Mouse (Mus musculus) layer of hippocampus, adult 9-10 months (tissue): Measurements from ENCODE around the gene Tomm7.
A peak's percentile ranks its signal among the peaks of the same experiment; 100 is the strongest.
"Not testable (repeated sequence)": the region's sequence is repeated elsewhere in the genome, so short reads cannot be mapped to it uniquely, and the experiment has no call there.

Experiments
- DNase-seq: peaks from one replicate; pipeline ENCODE4 v3.0.0; 2022; ENCODE audit warnings: low spot score

Gene Tomm7

DNA sequence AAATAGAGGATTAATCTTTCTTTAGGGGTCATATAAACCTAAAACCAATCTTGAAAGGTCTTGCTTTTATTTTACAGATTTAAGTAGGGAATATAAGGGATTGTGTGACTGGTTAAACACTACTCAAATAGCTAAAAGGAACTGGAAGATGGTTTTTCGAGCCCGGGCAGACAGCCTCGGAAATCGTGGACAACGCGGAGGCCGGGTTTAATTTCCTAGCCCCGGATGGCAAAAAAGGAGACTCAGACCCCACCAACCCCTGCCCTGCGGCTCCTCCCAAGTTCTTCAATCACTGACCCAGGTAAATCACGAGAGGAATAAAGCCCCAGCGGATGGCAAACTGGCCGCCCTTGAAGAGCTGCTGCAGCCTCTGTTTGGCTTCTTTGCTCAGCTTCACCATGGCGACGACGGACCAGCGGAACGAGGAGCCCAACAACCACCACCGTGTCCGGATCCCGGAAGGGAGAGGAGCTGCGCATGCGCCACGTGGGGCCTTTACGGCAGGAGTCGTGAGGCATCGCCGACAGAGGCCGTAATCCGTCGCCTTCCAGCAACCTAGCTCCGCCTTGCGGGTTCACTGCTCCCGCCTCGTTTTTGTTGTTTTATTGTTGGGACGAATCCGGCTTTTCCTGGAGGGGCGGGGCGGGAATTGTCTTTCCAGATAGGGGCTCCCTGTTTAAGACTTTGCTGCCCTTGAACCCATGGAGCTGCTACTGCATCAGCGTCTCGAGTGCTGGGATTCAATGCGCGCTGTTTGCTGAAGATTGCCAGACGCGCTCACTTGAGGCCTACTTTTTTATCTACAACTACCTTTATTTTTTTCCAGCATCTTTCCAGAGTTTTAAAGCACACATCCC, at the start of gene Tomm7:
Tomm7 (minus strand) TSS at position 488 of the 857 bp plus-strand sequence.
- peak; percentile 90 for DNase-seq

DNA sequence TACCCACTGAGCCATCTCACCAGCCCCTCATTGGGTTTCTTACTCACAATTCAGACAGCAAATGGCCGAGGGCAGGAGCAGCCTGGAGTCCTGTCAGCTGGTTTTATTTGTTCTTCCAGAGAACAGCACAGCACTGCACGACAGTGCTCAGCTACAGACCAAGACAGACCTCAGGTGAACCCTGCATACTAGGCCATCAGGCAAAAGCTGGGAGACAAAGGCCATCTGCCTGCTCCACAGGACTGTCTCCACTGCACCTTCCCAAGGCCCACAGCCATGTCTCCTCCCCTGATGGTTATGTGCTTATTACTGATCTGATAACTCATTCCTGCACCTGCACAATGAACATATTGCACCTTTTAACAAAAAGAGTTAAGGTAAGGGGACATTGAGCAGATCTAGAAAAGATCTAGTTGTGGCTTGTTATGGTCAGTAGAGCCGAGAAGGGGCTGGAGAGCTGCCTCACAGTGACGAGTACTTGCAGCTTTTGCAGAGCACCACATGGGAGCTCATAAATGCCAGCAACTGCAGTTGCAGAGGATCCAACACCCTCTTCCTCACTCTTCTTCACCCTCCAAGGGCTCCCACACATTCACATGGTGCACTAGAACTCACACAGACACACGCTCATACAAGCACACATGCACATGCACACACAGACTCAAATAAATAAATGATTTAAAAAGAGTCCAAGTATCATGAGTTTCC, 49.3 kb upstream of the Tomm7 start:
- DNase-seq, result no peak

DNA sequence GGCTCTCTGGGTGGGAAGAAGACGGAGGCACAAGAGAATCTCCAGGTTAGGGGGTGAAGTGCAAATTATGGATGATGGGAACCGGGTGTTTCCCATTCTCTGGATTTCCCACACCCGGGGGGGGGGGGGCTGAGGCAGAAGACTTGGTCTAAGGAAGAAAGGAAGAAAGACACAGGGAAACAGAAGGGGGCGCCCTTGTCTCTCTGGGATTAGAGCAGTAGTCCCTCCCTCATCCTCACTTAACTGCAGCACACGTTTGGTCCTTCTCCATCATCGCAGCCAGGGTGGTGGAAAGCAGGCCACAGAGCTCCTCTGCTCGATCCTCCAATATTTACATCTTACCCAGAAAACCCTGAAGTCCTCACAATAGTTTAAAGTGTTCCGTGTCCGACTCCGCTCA, 46.8 kb upstream of the Tomm7 start:
- peak; percentile 33 for DNase-seq

DNA sequence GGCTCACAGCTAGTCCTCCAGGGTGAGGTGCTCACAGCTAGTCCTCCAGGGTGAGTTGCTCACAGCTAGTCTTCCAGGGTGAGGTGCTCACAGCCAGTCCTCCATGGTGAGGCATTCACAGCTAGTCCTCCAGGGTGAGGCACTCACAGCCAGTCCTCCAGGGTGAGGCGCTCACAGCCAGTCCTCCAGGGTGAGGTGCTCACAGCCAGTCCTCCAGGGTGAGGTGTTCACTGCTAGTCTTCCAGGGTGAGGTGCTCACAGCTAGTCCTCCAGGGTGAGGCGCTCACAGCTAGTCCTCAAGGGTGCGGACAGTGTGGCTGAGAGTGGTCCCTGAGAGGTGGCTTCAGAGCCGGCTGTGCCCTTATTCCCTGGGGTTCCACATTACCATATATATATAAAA, 45.5 kb upstream of the Tomm7 start:
- DNase-seq, result no peak

DNA sequence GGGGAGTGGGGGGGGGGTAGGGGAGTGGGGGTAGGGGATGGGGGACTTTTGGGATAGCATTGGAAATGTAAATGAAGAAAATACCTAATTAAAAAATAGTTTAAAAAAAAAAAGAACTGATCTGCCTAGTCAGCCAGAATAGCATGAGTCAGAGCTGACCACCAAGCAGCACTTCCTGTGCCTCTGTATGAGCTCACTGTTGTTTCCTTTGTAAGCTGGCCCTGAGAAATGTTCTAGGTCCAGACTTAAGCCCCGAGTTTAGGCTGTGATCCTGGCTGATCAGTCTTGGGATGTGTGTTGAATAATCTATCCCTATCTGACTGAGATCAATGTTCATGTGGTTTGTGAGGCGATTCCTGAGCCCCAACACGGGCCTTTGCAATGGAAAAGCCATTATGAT, 43.1 kb upstream of the Tomm7 start:
- no peak for DNase-seq

DNA sequence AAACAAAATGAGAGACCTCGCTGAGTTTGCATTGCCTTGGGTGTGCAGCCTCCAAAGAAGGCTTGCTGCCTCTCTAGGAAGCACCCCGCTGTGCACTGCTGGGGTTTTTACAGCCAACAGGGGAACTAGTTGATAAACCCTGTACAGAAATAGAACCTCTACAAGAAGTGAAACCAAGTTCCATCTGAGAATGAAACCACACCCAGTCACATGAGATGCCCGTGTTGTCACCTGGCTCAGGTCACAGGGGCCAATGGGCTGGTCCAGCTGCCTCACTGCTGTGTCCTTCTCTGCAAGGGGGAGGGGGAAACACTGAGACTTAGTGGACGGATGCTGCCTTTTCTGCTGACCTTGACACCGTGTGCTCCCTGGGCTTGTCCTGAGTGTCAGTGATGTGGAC, 30.5 kb upstream of the Tomm7 start:
- DNase-seq, result no peak

DNA sequence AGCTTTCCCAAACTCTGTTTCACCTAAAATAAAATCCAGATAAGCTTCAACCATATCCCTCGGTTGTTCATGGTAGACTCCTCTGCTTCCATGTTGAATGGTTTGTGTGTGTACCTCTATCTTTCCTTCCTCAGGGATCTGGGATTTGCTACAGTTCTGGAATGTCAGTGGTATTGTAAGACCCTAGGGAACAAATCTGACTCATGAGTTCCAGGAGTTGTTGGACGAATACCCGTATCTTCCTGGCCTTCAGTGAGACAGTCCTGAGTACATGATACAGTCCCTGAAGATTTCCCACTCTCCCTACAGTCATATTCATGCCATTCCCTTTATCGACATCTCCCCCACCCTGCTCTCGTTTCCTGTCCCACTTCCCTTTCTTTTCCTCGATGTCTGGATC, 28.6 kb upstream of the Tomm7 start:
- no peak for DNase-seq

DNA sequence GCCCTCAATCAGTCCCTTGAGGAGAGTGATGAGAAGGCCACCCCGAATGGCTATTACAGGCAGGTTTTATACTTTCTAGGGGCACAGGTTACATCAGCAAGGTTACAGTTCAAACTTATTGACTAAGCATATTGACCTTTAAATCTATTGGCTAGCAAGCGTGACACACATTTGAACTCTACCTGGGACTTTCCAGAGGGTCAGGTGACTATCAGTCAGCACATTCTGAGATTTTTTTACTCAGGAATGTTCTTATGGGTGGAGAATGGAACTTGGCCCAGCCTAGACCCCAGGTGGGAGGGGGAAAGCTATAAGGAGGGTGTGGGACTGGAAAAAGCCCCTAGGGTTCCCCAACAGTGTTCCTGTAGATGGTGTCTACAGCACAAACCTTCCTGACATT, 27.4 kb upstream of the Tomm7 start:
- not testable (repeated sequence) for DNase-seq

DNA sequence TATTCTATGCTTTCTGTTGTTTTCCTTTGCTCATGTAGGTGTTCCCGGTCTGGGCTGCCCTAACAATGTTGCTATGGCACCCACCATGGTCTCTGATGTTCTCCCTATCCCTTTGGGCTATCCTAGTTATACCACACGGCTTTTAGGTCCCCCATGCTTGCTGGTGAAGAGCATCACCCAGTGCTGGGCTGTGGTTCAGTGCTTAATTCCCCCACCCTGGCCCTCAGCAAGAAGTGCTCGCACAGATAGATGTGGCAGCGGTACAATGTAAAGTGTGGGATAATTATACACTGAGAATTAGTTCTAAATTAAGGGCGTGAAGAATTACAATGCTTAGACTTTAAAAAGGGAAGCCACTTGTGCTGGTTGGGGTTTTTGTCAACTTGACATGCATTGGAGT, 22.0 kb upstream of the Tomm7 start:
- no peak for DNase-seq

DNA sequence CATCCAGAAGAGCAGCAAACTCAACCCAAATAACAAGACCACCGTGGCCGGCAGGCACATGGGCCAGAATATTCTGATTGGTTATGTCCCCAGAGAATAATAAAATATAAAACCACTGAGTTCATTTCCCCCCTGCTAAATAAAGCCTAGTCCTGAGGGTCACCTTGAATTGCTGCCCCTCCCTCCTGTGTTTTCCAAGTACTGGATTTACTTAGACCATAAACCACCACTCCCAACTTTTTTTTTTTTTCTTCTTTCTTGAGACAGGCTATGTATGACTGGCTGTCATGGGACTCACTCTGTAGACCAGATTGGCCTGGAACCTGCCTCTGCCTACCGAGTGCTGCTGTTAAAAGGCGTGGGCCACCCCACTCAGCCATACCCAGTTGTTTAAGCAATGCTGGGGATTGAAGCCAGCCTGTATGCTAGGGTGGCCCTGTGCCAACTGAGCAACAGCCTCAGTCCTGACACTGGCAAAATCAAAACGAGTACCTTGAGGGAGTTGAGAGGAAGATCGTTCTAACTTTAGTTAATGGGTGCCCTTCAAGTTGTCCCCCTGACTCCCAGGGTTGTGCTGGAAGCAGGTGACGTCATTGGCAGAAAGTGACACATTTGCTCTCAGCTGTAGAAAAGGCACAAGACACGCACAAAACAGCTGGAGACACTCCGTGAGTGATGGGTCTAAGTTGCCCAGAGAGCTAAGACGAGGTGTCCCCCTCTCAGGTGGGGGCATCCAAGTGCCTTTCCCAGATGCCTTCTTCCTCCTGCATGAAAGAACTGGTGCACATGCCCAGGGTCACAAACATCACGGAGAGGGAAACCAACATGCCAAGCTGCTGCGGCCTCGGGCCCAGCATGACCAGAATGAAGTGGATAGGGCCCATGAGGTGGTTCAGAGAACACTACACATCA, 20.3 kb upstream of the Tomm7 start:
- DNase-seq, result no peak

DNA sequence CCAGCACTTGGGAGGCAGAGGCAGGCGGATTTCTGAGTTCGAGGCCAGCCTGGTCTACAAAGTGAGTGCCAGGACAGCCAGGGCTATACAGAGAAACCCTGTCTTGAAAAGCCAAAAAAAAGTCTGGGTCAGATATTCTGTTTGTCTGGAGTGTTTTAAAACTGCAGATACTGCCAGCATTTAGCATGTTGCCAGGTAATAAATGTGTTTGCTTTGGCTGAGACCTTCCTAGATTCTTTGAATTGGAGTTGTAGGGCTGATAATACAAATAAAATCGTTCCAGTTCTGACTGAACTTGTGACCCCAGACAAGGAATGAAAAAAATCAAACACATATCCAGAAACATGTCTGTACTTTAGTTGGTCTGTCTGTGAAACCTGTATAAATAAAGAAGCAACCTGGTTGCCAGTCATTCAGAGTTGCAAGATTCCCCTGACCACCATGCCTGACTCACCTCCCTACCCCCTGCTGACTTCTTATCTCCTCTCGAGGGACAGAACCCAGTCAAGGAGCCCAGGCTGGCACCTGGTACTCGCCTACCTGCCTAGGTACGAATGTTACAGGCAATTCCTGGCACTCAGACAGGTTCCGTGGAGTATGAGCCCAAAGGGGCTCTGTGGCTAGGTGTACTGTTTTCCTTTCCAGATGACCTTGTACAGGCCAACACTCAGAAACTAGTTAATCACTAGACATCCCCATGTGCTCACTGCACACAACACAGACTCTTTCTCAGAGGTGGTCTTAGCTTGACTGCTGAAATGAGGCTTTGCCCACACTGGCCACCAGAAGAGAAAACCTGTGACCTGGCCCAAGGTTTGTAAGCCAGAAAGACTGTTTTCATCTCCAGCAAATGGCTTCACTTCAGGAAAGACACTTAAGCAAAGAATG, 19.4 kb upstream of the Tomm7 start:
- no peak for DNase-seq

DNA sequence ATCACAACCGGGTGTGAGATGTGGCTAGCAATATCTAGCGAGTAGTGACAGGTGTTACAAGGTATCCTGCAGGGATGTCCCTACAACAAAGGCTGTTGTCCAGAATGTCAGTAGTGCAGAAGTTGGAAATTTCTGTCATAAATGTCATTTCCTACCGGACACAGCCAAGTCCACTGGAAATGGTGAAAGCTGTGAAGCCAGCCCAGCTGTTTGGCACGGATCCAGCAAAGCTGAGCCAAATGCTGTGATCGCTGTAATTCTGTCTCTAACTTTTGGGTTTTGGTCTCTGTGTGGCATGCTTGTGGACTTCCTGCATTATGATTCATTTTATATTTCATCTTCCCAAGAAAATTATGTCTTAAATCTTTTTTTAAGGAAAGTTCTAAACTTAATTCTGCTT, 18.3 kb upstream of the Tomm7 start:
- DNase-seq, result no peak

DNA sequence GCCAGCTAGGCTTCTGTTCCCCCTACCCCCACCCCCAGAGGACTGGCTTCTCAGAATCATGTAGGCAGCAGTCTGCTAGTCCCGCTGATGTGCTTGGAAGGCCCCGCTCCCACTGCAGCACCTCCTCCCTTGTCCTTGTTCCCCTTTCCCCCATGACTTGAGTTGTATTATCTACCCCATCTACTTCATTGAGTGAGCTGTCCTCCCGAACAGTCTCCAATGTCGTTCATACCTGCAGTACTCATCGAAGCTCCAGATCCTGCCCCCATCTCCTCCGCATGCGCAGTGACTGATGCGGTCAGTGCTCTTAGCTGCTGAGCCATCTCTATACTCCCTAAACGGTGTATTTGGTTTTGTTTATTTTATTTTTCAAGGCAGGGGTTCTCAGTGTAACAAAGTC, 17.8 kb upstream of the Tomm7 start:
- no peak for DNase-seq

DNA sequence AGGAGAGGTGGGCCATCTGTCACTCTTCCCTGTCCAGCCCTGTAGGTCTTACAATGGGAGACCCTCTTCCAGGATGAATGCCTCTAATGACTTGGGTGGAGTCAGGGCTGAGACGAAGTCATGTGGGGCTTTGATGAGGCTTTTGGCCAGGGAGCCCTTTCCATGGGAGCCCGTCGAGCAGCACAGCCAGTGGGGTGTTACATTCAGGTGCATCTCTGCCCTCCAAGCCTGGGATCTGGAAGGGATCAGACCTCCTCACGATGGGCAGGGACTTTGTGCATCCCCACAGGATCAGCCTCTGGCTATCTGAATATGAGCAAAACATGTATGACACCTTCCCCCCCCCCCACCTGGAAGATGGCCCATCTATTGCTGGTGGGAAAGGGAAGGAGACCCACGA, 15.9 kb upstream of the Tomm7 start:
- no peak for DNase-seq

DNA sequence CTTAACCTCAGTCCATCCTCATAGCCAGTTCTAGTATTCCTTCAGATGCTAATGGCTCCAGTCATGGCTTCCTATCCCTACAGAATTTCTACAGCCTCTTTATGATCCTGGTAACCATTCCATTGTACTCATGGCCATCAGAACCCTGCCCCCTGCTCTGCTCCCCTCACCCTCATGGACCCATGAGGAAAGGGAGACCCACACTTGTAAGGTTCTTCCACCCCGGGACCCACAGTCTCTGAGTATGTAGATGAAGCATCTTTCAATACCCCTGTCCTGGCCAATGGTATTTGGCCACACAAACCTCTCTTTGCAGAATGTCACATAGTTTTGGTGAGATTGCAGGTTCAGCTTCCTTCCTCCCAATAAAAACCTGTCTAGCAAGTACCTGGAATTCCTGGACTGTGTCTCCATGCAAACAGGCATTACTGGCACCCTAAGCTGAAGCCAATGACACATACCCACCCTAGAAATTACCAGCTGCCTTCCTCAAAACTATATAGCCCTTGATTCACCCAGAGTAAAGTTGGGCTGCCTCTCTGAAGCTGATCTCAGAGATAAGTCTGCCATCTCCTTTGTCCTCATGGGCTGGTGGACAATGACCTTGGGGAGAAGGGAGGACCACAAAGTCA, 15.2 kb upstream of the Tomm7 start:
- no peak for DNase-seq

DNA sequence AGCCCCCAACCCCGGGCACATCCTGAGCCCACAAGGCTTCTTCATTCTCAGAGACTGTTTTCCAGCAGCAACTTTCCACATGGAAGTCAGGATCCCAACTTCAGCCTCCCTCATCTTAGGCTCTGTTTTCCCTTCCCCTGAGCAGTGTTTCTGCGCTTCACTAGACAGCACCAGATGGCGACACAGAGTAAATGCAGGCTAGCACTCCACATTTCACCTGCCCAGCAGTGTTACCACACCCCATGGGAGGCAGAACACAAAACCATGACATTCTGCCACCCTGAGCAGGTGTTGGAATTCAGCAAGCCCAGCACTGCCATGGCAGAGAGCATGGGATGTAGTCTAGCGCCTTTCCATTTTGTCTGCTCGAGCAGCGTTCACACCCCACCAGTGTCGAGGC, 14.7 kb upstream of the Tomm7 start:
- DNase-seq, result no peak

DNA sequence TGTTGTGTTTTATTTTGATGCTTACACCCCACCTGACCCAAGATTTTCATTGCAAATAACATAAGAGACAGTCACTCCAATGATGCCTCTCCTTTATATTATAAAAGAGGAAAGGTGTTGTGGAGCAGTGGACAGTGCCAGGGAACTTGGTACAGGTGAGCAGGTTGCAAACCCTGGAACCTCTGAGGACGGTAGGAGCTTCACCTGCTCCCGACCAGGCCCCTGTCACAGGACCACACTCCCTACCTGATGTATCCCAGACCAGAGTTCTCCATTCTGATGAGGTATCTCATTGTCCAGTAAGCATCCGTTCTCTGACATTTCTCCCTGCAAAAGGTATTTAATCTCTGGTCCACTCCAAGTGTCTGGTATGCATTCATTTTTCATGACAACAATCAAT, 14.0 kb upstream of the Tomm7 start:
- DNase-seq, result no peak

DNA sequence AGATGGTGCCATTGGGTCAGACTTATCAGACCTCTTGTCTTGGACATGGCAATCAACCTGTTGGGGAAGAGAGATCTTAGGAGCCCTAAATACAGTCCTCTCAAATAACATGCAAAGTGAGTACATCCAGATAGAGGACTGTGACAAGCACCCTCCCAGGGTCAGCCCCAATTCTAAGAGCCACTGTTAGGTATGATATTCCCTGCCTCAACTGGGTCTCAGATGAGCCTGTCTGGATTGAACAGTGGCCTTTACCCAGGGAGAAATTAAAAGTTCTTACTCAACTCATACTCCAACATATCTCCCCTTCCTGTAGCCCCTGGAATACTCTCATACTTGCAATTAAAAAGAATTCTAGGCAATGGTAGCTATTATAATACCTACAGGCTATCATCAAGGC, 13.2 kb upstream of the Tomm7 start:
- DNase-seq, result no peak

DNA sequence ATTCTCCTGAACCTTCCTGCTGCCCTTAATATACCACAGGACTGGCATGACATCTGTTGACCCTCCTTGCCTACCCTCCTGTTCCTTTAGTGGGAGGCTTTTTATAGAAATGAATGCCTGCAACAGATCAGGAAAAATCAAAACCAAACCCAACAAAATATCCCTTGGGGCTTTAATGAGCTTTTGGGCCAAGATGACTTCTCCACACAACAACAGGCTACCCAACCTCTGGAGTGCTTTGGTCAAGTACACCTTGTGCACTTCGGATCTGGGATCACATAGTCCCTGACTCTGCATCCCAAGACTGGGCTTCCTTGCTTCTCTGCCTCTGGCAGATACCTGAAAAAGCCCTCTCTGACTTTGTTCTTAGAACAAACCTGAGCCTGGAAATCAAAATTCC, 12.2 kb upstream of the Tomm7 start:
- DNase-seq, result no peak

DNA sequence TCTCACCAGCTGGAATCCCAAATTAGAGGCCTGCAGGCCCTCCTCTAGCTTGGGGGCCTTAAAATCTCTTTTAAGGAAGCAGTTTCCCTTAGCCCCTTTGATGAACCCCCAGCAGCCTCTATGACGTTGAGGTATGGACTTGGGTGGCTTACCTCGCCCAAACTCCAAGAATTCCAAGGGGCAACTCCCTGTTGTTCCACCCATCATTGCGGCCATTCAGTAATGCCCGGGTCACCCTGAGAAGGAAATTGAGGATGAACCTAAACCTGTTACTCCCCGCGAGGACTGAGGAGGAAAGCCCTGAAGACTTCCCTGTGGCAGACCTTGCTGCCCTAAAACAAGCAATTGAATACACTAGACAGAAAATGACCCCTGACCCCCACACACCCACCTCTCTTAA, 11.5 kb upstream of the Tomm7 start:
- no peak for DNase-seq

DNA sequence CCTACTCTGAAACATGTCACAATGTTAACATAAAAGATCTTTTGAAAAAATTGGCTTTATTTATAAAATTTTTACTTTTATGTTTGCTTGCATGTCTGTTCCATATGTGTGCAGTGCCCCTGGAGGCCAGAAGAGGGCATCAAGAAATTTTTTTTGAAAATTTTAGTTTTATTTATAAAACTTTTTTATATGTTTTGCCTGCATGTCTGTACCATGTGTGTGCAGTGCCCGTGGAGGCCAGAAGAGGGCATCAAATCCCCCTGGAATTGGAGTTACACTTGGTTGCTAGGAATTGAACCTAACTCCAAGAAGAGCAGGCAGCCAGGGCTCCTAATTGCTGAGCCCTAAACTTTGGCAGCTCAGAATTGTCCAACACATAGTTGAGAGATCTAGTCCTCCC, 9.0 kb upstream of the Tomm7 start:
- DNase-seq, result not testable (repeated sequence)
